Mouse (Mus musculus): ENCODE measurements around the gene Stk39. TPM values are rescaled to one million over a fixed set of nuclear protein-coding genes. Genes with fewer than 3 reads are reported as not detected.
A peak's percentile ranks its signal among the peaks of the same experiment; 100 is the strongest.

The Stk39 gene
- polyA plus RNA-seq, 1 experiment from 2014 or later = 30.2 TPM

DNA sequence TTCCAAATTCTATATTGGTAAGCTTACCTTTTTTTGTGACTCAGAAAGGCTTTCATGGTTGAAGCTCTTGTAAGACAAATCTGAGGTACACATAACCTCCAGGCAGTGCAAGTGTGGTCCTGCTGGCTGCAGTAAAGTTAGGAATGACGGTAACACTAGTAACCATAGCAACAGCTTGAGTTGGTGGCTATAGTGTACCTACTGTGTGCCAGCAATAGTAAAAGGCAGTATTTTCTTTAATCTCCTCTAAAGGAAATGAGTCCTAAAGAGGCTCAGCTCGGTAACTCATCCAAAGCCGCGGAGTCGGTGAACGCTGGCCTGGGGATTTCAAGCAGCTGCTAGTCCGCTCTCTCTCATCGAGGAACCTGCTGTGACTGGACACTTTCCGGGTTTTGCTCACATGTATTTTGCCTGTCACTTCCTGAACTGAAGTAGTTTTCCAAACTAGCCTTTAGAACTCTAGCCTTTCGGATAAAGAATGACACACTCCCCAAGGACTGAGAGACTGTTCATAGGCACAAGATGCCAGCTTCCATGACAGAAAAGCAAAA, 85.7 kb downstream of the Stk39 start:
- DNase-seq (ENCODE audit: extremely low spot score, low spot score) = no peak
- Histone ChIP-seq H3K4me1 (peaks cover 41% of the 10 kb centered on the region), H3K9me3 (no peaks in the 10 kb centered on the region), H3K27ac (0 out of 2 replicates have a peak overlapping the region, but pooled peaks have one; percentile 20), H3K27me3 (ENCODE audit: poor library complexity, severe bottlenecking) (no peaks in the 10 kb centered on the region), H3K36me3 (replicated peaks) (peaks cover 44% of the 10 kb centered on the region), H3K4me3 (no peak overlapping the region)
- 55% methylated on average over 10 of the region's 10 CpGs for WGBS

DNA sequence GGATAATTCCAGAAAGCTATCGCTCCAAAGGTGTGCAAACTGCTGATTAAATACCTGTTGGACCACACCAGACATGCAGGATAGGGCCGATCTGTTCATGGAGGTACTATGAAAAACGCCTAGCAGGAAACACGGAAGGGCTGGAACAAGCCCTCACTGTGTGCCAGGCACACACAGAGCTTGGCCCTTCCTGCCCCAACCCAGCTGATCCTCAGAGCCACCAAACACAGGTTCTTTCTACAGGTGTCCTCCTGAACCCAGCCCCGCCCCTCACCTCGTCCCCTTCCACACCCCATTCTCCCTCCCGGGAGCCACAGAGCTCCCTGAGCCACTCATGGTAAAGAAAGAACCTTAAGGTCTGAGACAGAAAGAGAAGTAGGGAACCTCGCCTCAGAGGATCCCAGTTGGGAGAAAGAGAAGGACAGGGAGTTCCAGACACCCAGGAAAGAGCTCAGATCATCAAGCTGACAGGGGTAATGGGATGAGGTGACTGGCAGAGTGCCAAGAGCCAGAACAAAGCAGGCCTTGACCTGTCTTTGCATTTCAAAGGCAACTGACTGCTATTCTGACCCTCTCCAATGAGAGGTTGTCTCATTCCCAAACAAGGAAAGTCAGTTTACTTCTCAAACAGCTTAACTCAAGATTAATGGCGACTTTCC, 86.3 kb downstream of the Stk39 start:
- no peak for DNase-seq (ENCODE audit: extremely low spot score, low spot score)
- 80% methylated on average over 9 of the region's 9 CpGs for WGBS
- Histone ChIP-seq H3K4me3 (no peak overlapping the region), H3K36me3 (replicated peaks) (peaks cover 44% of the 10 kb centered on the region), H3K9me3 (no peaks in the 10 kb centered on the region), H3K27ac (no peak overlapping the region), H3K4me1 (peaks cover 46% of the 10 kb centered on the region), H3K27me3 (ENCODE audit: poor library complexity, severe bottlenecking) (no peaks in the 10 kb centered on the region)

DNA sequence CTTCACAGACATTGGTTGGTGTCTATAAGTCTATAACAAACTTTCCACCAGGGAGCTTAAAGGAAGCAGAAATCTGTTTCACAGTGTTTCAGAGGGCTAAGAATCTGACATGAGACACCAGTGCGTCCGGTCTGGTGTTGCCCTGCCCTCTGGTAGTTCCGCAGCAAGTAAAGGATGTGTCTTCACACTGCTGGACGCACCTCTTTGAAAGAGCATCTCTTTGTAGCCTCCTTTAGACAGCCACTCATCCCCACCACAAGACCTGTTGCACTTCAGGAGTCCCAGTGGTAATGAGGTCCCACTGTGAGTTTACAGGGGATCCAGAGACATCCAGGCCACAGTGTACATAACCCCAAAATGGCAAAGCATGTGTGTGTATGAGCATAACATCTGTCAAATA, 88.1 kb downstream of the Stk39 start:
- H3K27me3 ChIP-seq (ENCODE audit: poor library complexity, severe bottlenecking) = no peaks in the 10 kb centered on the region
- no peaks in the 10 kb centered on the region for H3K9me3 ChIP-seq
- H3K36me3 ChIP-seq (replicated peaks) = peaks cover 32% of the 10 kb centered on the region
- no peak for DNase-seq (ENCODE audit: extremely low spot score, low spot score)
- no peak overlapping the region for H3K27ac ChIP-seq
- H3K4me1 ChIP-seq = peaks cover 64% of the 10 kb centered on the region
- no peak overlapping the region for H3K4me3 ChIP-seq
- 88% methylated on average over 4 of the region's 4 CpGs for whole genome bisulfite sequencing

GRCm38 (mm10) chr2:68382394-68383059, 89.5 kb downstream of the Stk39 start:
- Histone ChIP-seq H3K4me1 (peaks cover 69% of the 10 kb centered on the region), H3K27ac (0 out of 2 replicates have a peak overlapping the region, but pooled peaks have one; percentile 5), H3K9me3 (no peaks in the 10 kb centered on the region), H3K4me3 (no peak overlapping the region), H3K36me3 (replicated peaks) (peaks cover 30% of the 10 kb centered on the region), H3K27me3 (ENCODE audit: poor library complexity, severe bottlenecking) (no peaks in the 10 kb centered on the region)
- 69% methylated on average over 11 of the region's 11 CpGs for WGBS
- no peak for DNase-seq (ENCODE audit: extremely low spot score, low spot score)

GRCm38 (mm10) chr2:68381881-68382280, 90.2 kb downstream of the Stk39 start:
- Histone ChIP-seq H3K36me3 (replicated peaks) (peaks cover 35% of the 10 kb centered on the region), H3K9me3 (no peaks in the 10 kb centered on the region), H3K4me1 (peaks cover 74% of the 10 kb centered on the region), H3K27me3 (ENCODE audit: poor library complexity, severe bottlenecking) (no peaks in the 10 kb centered on the region), H3K27ac (0 out of 2 replicates have a peak overlapping the region, but pooled peaks have one; percentile 5), H3K4me3 (no peak overlapping the region)
- DNase-seq (ENCODE audit: extremely low spot score, low spot score) = no peak
- 79% methylated on average over 4 of the region's 4 CpGs for WGBS

DNA sequence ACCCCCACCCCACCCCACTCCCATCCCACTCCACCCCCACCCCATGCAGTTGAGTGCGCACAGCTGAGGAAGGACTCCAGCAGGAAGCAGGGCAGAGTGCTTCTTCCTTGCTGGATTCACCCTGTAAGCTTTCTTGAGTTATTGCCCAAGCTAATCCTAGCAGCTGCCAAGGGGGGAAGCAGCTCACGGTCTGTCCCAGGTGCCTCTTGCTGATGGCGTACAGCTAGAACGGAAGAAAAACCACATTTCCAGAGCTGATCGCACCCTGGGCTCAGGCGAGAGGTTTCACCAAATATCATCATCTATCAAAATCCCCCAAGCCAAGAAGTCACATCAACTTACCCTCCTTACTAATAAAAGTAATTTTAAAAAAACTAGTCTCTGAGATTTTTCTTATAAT, 90.9 kb downstream of the Stk39 start:
- 73% methylated on average over 6 of the region's 6 CpGs for WGBS
- no peak for DNase-seq (ENCODE audit: extremely low spot score, low spot score)
- peaks cover 74% of the 10 kb centered on the region for H3K4me1 ChIP-seq
- H3K27me3 ChIP-seq (ENCODE audit: poor library complexity, severe bottlenecking) = no peaks in the 10 kb centered on the region
- H3K4me3 ChIP-seq = no peak overlapping the region
- peaks cover 39% of the 10 kb centered on the region for H3K36me3 ChIP-seq (replicated peaks)
- H3K9me3 ChIP-seq = no peaks in the 10 kb centered on the region
- no peak overlapping the region for H3K27ac ChIP-seq

DNA sequence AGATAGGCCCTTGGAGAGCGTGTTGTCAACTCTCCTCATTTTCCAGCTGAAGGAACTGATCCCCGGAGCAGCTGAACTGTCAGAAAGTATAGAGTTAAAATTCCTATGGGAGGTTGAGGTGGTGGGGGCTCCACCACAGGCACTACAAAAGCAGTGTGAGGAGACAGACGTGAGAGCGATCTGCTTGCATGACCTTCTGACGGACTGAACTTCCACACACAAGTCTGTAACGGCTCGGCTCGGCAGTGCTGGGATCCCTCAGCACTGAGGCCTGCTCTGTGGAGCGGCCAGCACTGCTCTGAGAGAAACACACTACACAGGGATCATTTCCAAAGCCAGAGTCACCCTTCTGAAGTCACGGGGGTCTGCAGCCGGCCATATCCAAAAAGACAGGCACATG, 92.4 kb downstream of the Stk39 start:
- Histone ChIP-seq H3K27ac (peak overlapping the region; percentile 62), H3K9me3 (no peaks in the 10 kb centered on the region), H3K4me1 (peaks cover 67% of the 10 kb centered on the region), H3K36me3 (replicated peaks) (peaks cover 31% of the 10 kb centered on the region), H3K27me3 (ENCODE audit: poor library complexity, severe bottlenecking) (no peaks in the 10 kb centered on the region), H3K4me3 (no peak overlapping the region)
- no peak for DNase-seq (ENCODE audit: extremely low spot score, low spot score)
- WGBS = 65% methylated on average over 11 of the region's 11 CpGs

DNA sequence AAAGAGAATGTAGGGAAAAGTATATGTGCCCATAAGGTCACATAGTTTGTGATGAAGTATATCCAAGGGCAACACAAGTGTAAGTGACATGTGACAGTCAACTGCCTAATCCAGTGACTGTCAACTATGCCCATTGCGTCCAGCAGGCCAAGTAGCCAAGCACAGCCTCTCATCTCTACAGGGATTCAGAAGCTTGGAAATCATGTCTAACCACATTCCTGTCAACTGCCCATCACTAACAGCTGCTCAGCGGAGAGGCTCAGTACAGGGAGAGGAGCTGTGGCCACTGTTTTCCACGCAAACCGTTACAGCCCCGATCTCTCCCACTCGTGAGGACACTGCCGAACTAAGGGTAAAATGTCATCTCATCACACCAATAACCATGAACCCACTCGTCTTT, 93.7 kb downstream of the Stk39 start:
- WGBS = 90% methylated on average over 8 of the region's 8 CpGs
- no peak for DNase-seq (ENCODE audit: extremely low spot score, low spot score)
- Histone ChIP-seq H3K4me1 (peaks cover 70% of the 10 kb centered on the region), H3K36me3 (replicated peaks) (peaks cover 25% of the 10 kb centered on the region), H3K27ac (no peak overlapping the region), H3K27me3 (ENCODE audit: poor library complexity, severe bottlenecking) (no peaks in the 10 kb centered on the region), H3K9me3 (no peaks in the 10 kb centered on the region), H3K4me3 (no peak overlapping the region)

DNA sequence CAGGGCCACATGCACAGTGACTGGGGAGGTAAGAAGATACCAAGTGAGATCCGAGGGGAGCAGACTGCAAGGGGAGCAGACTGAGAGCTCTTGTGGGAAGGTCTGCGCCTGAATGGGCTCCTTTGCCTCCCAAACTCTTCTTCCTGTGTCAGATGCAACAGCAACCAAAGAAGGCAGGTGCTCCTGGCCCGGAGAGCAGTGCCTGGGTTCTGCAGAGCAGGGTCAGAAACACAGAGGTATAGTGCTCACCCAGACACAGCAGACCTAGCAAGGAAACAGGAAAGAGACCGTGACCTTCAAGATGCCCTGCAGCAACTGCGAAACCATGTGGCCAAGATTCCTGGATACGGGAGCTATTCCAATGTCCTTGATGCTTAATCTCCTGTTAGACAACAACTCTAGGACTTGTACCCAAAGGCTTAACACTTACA, 94.8 kb downstream of the Stk39 start:
- Histone ChIP-seq H3K4me3 (no peak overlapping the region), H3K36me3 (replicated peaks) (peaks cover 25% of the 10 kb centered on the region), H3K9me3 (no peaks in the 10 kb centered on the region), H3K27ac (no peak overlapping the region), H3K27me3 (ENCODE audit: poor library complexity, severe bottlenecking) (no peaks in the 10 kb centered on the region), H3K4me1 (peaks cover 59% of the 10 kb centered on the region)
- DNase-seq (ENCODE audit: extremely low spot score, low spot score) = no peak
- WGBS = 82% methylated on average over 6 of the region's 6 CpGs

- WGBS = 90% methylated on average over 12 of the region's 12 CpGs
- DNase-seq (ENCODE audit: extremely low spot score, low spot score) = no peak
- Histone ChIP-seq H3K27me3 (ENCODE audit: poor library complexity, severe bottlenecking) (no peaks in the 10 kb centered on the region), H3K4me1 (peaks cover 53% of the 10 kb centered on the region), H3K27ac (no peak overlapping the region), H3K4me3 (no peak overlapping the region), H3K9me3 (no peaks in the 10 kb centered on the region), H3K36me3 (replicated peaks) (peaks cover 25% of the 10 kb centered on the region)
Observed at GRCm38 (mm10) chr2:68376660-68377059, 95.4 kb downstream of the Stk39 start.

GRCm38 (mm10) chr2:68374202-68374601, 97.9 kb downstream of the Stk39 start:
- Histone ChIP-seq H3K36me3 (replicated peaks) (peaks cover 25% of the 10 kb centered on the region), H3K27me3 (ENCODE audit: poor library complexity, severe bottlenecking) (no peaks in the 10 kb centered on the region), H3K4me3 (no peak overlapping the region), H3K4me1 (peaks cover 43% of the 10 kb centered on the region), H3K9me3 (no peaks in the 10 kb centered on the region), H3K27ac (no peak overlapping the region)
- no peak for DNase-seq (ENCODE audit: extremely low spot score, low spot score)
- WGBS = 88% methylated on average over 7 of the region's 7 CpGs

- Histone ChIP-seq H3K36me3 (replicated peaks) (peaks cover 10% of the 10 kb centered on the region), H3K9me3 (no peaks in the 10 kb centered on the region), H3K27ac (no peak overlapping the region), H3K27me3 (ENCODE audit: poor library complexity, severe bottlenecking) (no peaks in the 10 kb centered on the region), H3K4me1 (peaks cover 45% of the 10 kb centered on the region), H3K4me3 (no peak overlapping the region)
- DNase-seq (ENCODE audit: extremely low spot score, low spot score) = no peak
- WGBS = 86% methylated on average over 6 of the region's 6 CpGs
Observed at GRCm38 (mm10) chr2:68371912-68372311, 100.2 kb downstream of the Stk39 start.

DNA sequence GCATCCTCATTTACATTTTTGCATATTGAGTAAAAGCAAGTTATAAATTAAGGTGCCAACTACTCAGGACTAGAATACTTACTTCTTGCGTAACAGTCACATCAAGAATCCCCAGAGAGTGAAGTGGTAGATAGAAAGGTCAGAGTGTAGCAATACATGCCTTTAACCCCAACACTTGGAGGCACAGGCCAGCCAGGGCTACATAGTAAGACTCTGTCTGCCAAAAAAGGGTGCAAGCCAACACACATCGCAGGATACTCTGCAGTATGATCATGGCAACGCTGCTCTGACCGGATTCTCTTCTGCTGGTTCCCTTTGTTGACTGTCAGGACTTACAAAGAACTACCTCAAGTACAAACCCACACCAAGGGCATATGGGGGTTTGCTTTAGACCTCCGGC, 101.7 kb downstream of the Stk39 start:
- no peak overlapping the region for H3K4me3 ChIP-seq
- H3K4me1 ChIP-seq = peaks cover 53% of the 10 kb centered on the region
- no peaks in the 10 kb centered on the region for H3K27me3 ChIP-seq (ENCODE audit: poor library complexity, severe bottlenecking)
- H3K27ac ChIP-seq = no peak overlapping the region
- no peaks in the 10 kb centered on the region for H3K36me3 ChIP-seq (replicated peaks)
- WGBS = 92% methylated on average over 5 of the region's 5 CpGs
- H3K9me3 ChIP-seq = no peaks in the 10 kb centered on the region
- DNase-seq (ENCODE audit: extremely low spot score, low spot score) = no peak

All from forebrain, embryonic 10.5 days (tissue).